Mouse (Mus musculus) testis, adult 2 months (tissue): Measurements from ENCODE around the gene Ltb4r1.

Experiments
- CTCF ChIP-seq: fragments of 200-500 bp; IDR thresholded peaks from 2 replicates; pipeline ENCODE4 v1.5.1; 2012; ENCODE audit warnings: low read depth, mild to moderate bottlenecking, inconsistent platforms, low read length, moderate library complexity; ENCODE audit not compliant: control insufficient read depth, insufficient read depth, insufficient replicate concordance
- POLR2A ChIP-seq: fragments of 200-500 bp; IDR thresholded peaks from 2 replicates; pipeline ENCODE4 v1.6.1; 2012; ENCODE audit warnings: low read depth, mild to moderate bottlenecking, inconsistent platforms, low read length, moderate library complexity; ENCODE audit not compliant: control insufficient read depth

GRCm38 (mm10) chr14:55735334-55735733 lies 30.4 kb upstream of the Ltb4r1 start:
- no peak for TF ChIP-seq CTCF
- no peak for TF ChIP-seq POLR2A
